Mouse (Mus musculus) heart, adult 11 months (tissue): ENCODE results near the gene Olfr124.

Source experiments
- DNase-seq: peaks from one replicate; pipeline ENCODE4 v3.0.0; 2022

Gene Olfr124

GRCm38 (mm10) chr17:37799588-37799987 is at the start of gene Olfr124:
Olfr124 (plus strand) TSS chr17:37799888.
- DNase-seq, result no peak

GRCm38 (mm10) chr17:37768307-37768706 is 31.4 kb upstream of the Olfr124 start, which contains the start of gene Olfr122:
Olfr122 (plus strand) TSS chr17:37768607.
- no peak for DNase-seq

- DNase-seq, result no peak
These were observed 6.5 kb upstream of the Olfr124 start, which contains the start of gene Olfr123 for GRCm38 (mm10) chr17:37793229-37793628. Olfr123 (plus strand) TSS chr17:37793529.

GRCm38 (mm10) chr17:37832649-37833048 is 33.0 kb downstream of the Olfr124 start, which contains the start of gene Olfr125:
Olfr125 (plus strand) TSS chr17:37832949.
- no peak for DNase-seq

- no peak for DNase-seq
These were observed 47.5 kb downstream of the Olfr124 start, which contains the start of gene Olfr126 for GRCm38 (mm10) chr17:37847183-37847582. Olfr126 (plus strand) TSS chr17:37847483.
